Mouse (Mus musculus): Measurements from ENCODE around the gene Atp12a. TPM values are rescaled to one million over a fixed set of nuclear protein-coding genes. Genes with fewer than 3 reads are reported as not detected.

Gene Atp12a
- total RNA-seq, 2 experiments from 2014 or later = 0.28 TPM; not detected in 1

GRCm38 (mm10) chr14:56377745-56378144 is 12.9 kb downstream of the Atp12a start:
- DNase-seq (ENCODE audit: low spot score in 2 of 2) = no peak

GRCm38 (mm10) chr14:56379336-56379735 is 14.5 kb downstream of the Atp12a start:
- DNase-seq (ENCODE audit: low spot score in 2 of 2) = no peak

DNA sequence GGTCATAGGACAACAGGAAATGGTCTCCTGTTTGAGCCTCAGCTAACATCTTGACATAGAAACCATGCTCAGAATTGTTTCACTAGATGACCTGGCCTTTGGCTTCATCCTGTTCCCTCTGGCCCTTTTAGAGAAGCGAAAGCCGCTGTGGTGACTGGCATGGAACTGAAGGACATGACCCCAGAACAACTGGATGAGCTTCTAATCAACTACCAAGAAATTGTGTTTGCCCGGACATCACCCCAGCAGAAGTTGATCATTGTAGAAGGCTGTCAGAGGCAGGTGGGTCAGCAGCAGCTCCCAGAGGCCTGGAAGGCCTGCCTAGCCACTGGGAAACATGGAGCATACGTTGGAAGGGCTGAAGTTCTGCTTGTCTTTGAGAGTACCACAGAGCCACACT is 17.5 kb downstream of the Atp12a start:
- no peak for DNase-seq (ENCODE audit: low spot score in 2 of 2)

- no peak for DNase-seq (ENCODE audit: low spot score in 2 of 2)
Observed at GRCm38 (mm10) chr14:56390247-56390646, 25.4 kb downstream of the Atp12a start.

GRCm38 (mm10) chr14:56393704-56394312 is 28.9 kb downstream of the Atp12a start:
- DNase-seq (ENCODE audit: low spot score in 2 of 2) = no peak

DNA sequence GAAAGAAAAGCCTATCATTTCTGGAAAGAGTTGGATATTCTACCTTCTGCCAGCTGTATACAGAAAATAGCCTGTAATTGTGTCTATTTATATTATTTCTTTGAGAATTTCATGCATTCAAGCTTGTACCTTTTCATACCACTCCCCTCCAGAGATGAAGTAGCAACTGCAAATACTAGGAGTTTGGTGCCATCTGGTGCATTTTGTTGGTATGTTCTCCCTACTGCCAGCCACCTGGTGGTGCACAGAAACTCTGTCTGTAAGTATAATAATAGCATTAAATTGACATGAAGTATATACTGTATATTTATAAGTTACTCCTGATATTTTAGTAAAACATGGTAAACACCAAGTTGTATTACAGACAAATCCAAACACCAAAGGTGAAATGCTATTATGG is 33.1 kb downstream of the Atp12a start:
- DNase-seq (ENCODE audit: low spot score in 2 of 2) = peak in 1 of 2 experiments; percentile 42

DNA sequence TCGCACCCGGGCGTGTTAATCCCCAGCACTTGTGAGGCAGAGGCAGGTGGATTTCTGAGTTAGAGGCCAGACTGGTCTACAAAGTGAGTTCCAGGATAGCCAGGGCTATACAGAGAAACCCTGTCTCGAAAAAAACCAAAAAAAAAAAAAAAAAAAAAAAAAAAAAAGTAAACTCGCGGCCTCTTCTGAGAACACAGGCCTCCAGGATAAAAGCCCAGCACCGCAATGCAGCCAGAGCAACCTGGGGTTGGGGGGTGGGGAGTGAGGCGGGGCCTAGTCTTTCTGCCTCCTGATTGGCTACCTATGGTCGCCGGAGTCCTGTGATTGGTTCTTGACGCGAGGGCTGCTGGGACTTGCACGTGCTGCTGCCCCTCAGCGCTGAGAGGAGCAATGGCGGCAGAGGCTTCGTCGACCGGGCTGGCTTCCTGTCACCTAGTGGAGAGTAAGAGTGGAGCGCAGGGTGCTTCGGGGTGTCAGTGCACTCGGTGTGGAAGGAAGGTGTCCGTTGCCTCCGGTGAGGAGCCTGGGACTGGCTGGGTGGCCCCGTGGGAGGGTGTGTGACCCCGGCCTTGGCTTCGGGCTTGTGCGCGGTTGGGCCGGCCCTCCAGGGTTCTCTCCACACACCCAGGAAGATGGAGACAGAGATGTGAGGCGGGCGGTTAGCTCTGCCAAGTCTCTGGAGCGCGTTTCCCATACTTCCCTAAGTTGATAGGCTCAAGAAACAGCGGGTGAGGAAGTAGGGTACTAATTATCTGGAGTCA is 37.6 kb downstream of the Atp12a start, which contains the start of gene Rnf17:
Rnf17 (plus strand) TSS at position 271 of the 761 bp plus-strand sequence.
- no peak for DNase-seq (ENCODE audit: low spot score in 2 of 2)

GRCm38 (mm10) chr14:56403072-56403375 is 38.2 kb downstream of the Atp12a start:
- no peak for DNase-seq (ENCODE audit: low spot score in 2 of 2)

Other genes with a start within 250 kb of the Atp12a start
- not detected for gene Gzme, start 244.4 kb upstream of the Atp12a start, total RNA-seq (2021)
- gene Gzmd, start 232.5 kb upstream of the Atp12a start, total RNA-seq (2021) = not detected
- gene Gzmg, start 205.5 kb upstream of the Atp12a start, total RNA-seq (2021) = not detected
- gene Gzmn, start 190.5 kb upstream of the Atp12a start, total RNA-seq (2021) = not detected
- not detected for gene Gzmf, start 153.7 kb upstream of the Atp12a start, total RNA-seq (2021)
- gene Gzmc, start 130.4 kb upstream of the Atp12a start, total RNA-seq (2021) = not detected
- gene Gzmb, start 102.8 kb upstream of the Atp12a start, total RNA-seq (2021) = not detected
- gene Rnf17, start 37.5 kb downstream of the Atp12a start, total RNA-seq (2021) = under 1 TPM; 0.50 to 0.68 TPM
- gene Cenpj, start 210.4 kb downstream of the Atp12a start, total RNA-seq (2021) = 1 to 10 TPM; 2.3 to 3.4 TPM
- 1 to 10 TPM; 5.8 TPM for gene Parp4, start 210.6 kb downstream of the Atp12a start, total RNA-seq (2021)